Mouse (Mus musculus) olfactory bulb, adult 2 months (tissue): ENCODE data around the gene Cpa2. TPM values are rescaled to one million over a fixed set of nuclear protein-coding genes. Genes with fewer than 3 reads are reported as not detected.

ENCODE experiments used
- H3K27ac ChIP-seq: fragments of 200-500 bp; 2 replicates; pipeline ENCODE4 v1.5.1; 2012; ENCODE audit warnings: low read depth, low read length; ENCODE audit not compliant: insufficient read depth
- H3K4me1 ChIP-seq: fragments of 200-500 bp; 2 replicates; pipeline ENCODE4 v1.6.1; 2012; ENCODE audit warnings: low read length; ENCODE audit not compliant: control insufficient read depth, insufficient read depth
- H3K4me3 ChIP-seq: fragments of 200-500 bp; 2 replicates; pipeline ENCODE4 v1.5.1; 2012; ENCODE audit warnings: mild to moderate bottlenecking, low read depth, low read length, moderate library complexity; ENCODE audit not compliant: insufficient read depth
- CTCF ChIP-seq: fragments of 200-500 bp; IDR thresholded peaks from 2 replicates; pipeline ENCODE4 v1.5.1; 2012; ENCODE audit warnings: low read depth, mild to moderate bottlenecking, low read length, moderate library complexity; ENCODE audit not compliant: insufficient read depth
- POLR2A ChIP-seq: fragments of 200-500 bp; IDR thresholded peaks from 2 replicates; pipeline ENCODE4 v1.6.1; 2012; ENCODE audit warnings: mild to moderate bottlenecking, low read depth, low read length, moderate library complexity; ENCODE audit not compliant: insufficient read depth
- WGBS: fragments of 180-500 bp; shearing (Covaris S2); methylation state at CpG from one replicate; pipeline ENCODE4 v1.1.7; 2018; 5-methylcytosine and 5-hydroxymethylcytosine counted together
- polyA plus RNA-seq: library from polyadenylated mRNA; stranded (reverse); fragments of >200 nt; gene quantifications from 2 replicates; pipeline ENCODE4 v1.2.4, GENCODE M21; 2012; ENCODE audit warnings: low replicate concordance; ENCODE audit not compliant: missing spikeins, insufficient read depth, insufficient read length

Gene Cpa2
- polyA plus RNA-seq, 1 experiment, result not detected

GRCm38 (mm10) chr6:30526586-30527515 lies 14.5 kb upstream of the Cpa2 start:
- Histone ChIP-seq H3K27ac (no peak overlapping the region), H3K4me3 (no peak overlapping the region), H3K4me1 (peaks cover 4% of the 10 kb centered on the region; the same call in 1 of the 2 replicates)
- TF ChIP-seq CTCF, result no peak
- TF ChIP-seq POLR2A, result no peak
- WGBS, result 51% methylated on average over 19 of the region's 19 CpGs

- H3K4me1 ChIP-seq, result peaks cover 4% of the 10 kb centered on the region; the same call in 1 of the 2 replicates
- H3K27ac ChIP-seq, result no peak overlapping the region
- TF ChIP-seq POLR2A, result no peak
- TF ChIP-seq CTCF, result no peak
- WGBS, result 64% methylated on average over 6 of the region's 6 CpGs
- no peak overlapping the region for H3K4me3 ChIP-seq
Observed at GRCm38 (mm10) chr6:30528800-30529199, 12.6 kb upstream of the Cpa2 start.

- H3K4me1 ChIP-seq, result no peaks in the 10 kb centered on the region
- no peak overlapping the region for H3K4me3 ChIP-seq
- H3K27ac ChIP-seq, result no peak overlapping the region
- TF ChIP-seq CTCF (no peak), POLR2A (no peak)
- 67% methylated on average over 3 of the region's 3 CpGs for WGBS
Observed at GRCm38 (mm10) chr6:30535340-30535739, 6.0 kb upstream of the Cpa2 start.

GRCm38 (mm10) chr6:30538240-30538639 lies 3.1 kb upstream of the Cpa2 start:
- Histone ChIP-seq H3K4me1 (no peaks in the 10 kb centered on the region), H3K27ac (no peak overlapping the region), H3K4me3 (no peak overlapping the region)
- WGBS, result 84% methylated on average over 10 of the region's 10 CpGs
- TF ChIP-seq POLR2A, result no peak
- no peak for TF ChIP-seq CTCF

- no peak overlapping the region for H3K4me3 ChIP-seq
- no peak overlapping the region for H3K27ac ChIP-seq
- 87% methylated on average over 5 of the region's 5 CpGs for WGBS
- no peaks in the 10 kb centered on the region for H3K4me1 ChIP-seq
- TF ChIP-seq POLR2A (no peak), CTCF (no peak)
Observed at GRCm38 (mm10) chr6:30538800-30539199, 2.6 kb upstream of the Cpa2 start.

- TF ChIP-seq CTCF, result no peak
- TF ChIP-seq POLR2A, result no peak
- peaks cover 6% of the 10 kb centered on the region for H3K4me1 ChIP-seq
- 94% methylated on average over 6 of the region's 6 CpGs for WGBS
- no peak overlapping the region for H3K27ac ChIP-seq
- H3K4me3 ChIP-seq, result no peak overlapping the region
Observed at GRCm38 (mm10) chr6:30542277-30542676, 895 bp downstream of the Cpa2 start.

- TF ChIP-seq POLR2A, result no peak
- TF ChIP-seq CTCF, result no peak
- Histone ChIP-seq H3K4me3 (no peak overlapping the region), H3K4me1 (peaks cover 11% of the 10 kb centered on the region), H3K27ac (no peak overlapping the region)
- WGBS, result 80% methylated on average over 12 of the region's 12 CpGs
Observed at GRCm38 (mm10) chr6:30543077-30543476, 1.7 kb downstream of the Cpa2 start.

- WGBS, result 74% methylated on average over 8 of the region's 8 CpGs
- TF ChIP-seq POLR2A (no peak), CTCF (no peak)
- Histone ChIP-seq H3K4me3 (no peak overlapping the region), H3K4me1 (peaks cover 11% of the 10 kb centered on the region), H3K27ac (no peak overlapping the region)
Observed at GRCm38 (mm10) chr6:30543851-30544250, 2.5 kb downstream of the Cpa2 start.

- WGBS, result 82% methylated on average over 7 of the region's 7 CpGs
- Histone ChIP-seq H3K4me3 (no peak overlapping the region), H3K4me1 (peaks cover 16% of the 10 kb centered on the region), H3K27ac (no peak overlapping the region)
- TF ChIP-seq POLR2A (no peak), CTCF (no peak)
Observed at GRCm38 (mm10) chr6:30545689-30546088, 4.3 kb downstream of the Cpa2 start.
